Mouse (Mus musculus) embryo, embryonic 9.5 days (tissue): Measurements from ENCODE around the gene Clec2d.

ENCODE experiments used
- DNase-seq: peaks from one replicate; pipeline ENCODE4 v3.0.0-alpha.2; 2017; ENCODE audit errors: extremely low spot score

The Clec2d gene

DNA sequence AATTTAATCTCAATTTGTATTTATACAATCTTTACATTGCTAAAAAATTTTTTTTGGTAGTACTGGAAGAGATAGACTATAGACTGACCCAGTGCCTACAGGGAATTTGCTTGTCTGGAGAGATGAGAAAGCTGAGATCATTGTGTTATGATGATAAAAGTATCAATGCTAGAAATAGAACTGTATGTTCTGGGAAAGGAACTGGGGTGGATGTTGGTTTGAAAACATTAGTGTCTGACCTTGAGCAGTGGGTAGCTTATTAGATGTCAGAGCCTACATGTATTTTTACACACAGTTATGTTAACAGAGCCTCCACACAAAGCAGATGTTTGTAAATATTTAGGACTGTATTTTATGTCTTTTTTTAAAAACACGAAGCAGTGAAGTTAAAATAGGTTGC lies 43.7 kb downstream of the Clec2d start:
- DNase-seq: no peak

- DNase-seq: no peak
Observed at GRCm38 (mm10) chr6:129225078-129225477, 44.7 kb downstream of the Clec2d start.

GRCm38 (mm10) chr6:129228935-129229773 lies 48.7 kb downstream of the Clec2d start:
- no peak for DNase-seq

GRCm38 (mm10) chr6:129229774-129230578 lies 49.6 kb downstream of the Clec2d start:
- no peak for DNase-seq

DNA sequence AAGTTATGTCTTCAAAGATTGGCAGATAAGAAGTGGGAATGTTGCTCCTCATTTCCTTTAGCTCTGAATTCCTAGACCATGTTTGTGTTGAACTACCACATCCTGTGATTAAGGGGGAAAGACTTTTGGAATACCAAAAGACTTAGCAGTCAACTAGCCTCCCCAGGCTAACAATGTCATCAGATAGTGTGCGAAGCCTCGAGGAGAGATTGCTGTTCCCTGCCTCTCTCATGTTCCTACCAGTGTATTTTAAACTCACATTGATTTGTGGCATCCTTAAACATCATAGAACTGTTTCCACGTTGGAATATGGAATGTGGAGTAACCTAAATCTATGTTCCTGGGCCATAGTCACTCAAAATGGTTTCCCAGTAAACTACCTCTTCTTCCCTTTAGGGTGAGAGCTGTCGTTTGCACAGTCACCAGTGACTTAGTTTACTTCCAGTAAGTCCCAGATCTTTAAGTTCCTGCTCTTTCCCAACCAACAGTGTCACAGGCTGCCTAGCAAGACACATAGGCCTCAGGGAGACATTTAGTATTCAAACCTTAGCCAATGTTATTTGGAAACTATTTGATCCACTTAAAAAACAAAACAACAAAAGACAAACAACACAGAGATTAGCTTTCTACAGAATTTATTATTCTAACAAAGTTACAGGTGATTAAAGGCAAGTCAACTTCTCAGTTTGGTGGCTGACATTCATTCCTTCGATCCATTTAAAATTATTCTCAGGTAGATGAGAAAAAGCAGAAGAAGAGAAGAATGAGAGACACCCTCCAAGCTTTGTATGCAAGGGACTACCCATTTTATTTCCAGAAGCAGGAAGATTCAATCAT lies 51.8 kb downstream of the Clec2d start:
- no peak for DNase-seq

DNA sequence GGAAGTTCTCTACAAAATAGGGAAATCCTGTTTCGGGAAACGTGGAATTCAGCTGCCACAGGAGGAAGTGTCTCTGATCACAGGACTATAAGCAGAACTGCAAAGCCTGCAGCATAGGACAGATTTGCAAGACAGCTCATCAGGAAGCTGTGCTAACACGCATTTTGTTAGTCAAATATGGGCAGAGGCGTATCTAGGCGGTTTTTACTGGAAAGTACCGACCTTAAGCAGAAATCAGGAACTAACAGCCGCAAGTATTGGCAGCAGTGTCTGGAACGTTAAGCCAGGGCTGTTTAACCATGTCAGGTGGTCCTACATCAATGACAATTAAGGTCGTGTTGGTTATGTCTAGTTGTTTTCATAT lies 52.4 kb downstream of the Clec2d start:
- DNase-seq: no peak

- no peak for DNase-seq
Observed at GRCm38 (mm10) chr6:129233366-129233954, 53.0 kb downstream of the Clec2d start.

DNA sequence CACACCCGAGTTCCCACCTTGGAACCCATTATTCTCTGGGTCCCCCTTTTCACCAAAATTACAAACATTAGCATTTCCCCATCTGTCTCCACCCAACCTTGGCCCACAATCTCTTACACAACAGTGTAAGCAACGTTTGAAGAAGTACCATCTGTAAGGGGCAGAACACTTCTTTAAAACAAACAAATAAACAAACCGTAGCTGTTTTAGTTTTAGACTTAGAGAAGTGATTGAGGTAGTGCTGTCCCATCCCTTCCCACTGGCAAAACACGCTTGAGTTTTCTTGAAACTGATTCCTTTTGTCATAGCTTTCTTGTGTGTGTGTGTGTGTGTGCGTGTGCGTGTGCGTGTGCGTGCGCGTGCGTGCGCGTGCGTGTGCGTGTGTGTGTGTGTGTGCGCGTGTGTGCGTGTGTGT lies 53.5 kb downstream of the Clec2d start:
- no peak for DNase-seq

DNA sequence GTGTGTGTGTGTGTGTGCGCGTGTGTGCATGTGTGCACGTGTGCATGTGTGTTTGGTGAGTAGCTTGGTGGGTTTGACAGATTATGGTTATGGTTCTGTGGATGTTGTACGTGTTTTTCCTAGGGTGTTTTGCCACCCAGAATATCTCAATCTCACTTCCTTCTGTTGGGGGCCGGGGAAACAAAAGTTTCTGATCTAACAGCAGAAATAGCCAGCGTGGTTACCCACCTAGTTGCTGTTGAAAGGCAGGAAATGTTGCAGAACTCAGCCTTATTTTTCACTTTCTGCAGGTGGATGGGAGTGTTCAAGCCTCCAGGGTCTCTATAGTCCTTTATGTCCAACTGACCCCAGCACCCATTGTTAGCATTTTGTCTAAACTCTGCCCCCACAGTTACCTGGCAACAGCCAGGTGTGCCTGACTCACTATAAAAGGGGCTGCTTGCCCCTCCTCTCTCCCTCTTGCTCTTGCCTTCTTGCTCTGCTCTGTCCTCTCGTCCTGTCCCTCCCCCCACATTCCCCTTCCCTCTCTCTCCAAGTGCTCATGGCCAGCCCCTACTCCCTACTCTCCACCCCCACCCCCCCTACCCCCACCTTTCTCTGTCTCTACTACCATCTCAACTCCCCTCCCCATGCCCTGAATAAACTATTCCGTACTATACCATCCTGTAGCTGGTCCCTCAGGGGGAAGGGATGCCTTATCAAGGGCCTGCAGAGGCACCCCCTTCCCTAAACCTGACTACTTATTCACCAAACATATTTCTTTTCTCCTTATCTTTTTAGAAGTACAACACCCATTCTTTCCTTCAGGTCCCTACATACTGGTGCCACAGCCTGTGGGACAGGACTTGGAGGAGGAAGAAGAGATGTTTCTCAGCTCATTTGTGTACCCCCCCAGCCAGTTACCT lies 54.3 kb downstream of the Clec2d start:
- DNase-seq: no peak

- DNase-seq: no peak
Observed at GRCm38 (mm10) chr6:129235855-129236461, 55.5 kb downstream of the Clec2d start.
